Comparison of ENCODE assay signal across 8 mouse cellular contexts in genomic region chr4:98102625-98103336, GRCm38 (mm10).
DNase-seq lines count a peak whose midpoint lies in the region; ATAC-seq and TF ChIP-seq lines count a peak whose summit lies in the region.

No protein-coding gene starts in this region.

- peak overlapping the region; percentile 53 for H3K4me2 ChIP-seq in forebrain, embryonic 16.5 days (ENCODE audit: low read length)
- H3K4me2 ChIP-seq in limb, embryonic 13.5 days (replicated peaks): peak overlapping the region; percentile 35; the same call in 1 of the 2 replicates

- peak; percentile 77 for ATAC-seq in forebrain, embryonic 16.5 days
- no peak for ATAC-seq in limb, embryonic 13.5 days (ENCODE audit: low FRiP score, low read depth)
- no peak for ATAC-seq in monocyte, adult 5-6 weeks (replicated peaks; ENCODE audit: insufficient number of reproducible peaks, low FRiP score, low TSS enrichment, poor library complexity, severe bottlenecking)

- intact Hi-C loops in left cerebral cortex, adult 2 months (cut with DNase I): no loop called here
- intact Hi-C loops in left cerebral cortex, postnatal 4 days (cut with DNase I): loop anchor here (10.0 kb wide), 1 partner anchor 318 kb away; no protein-coding TSS in a partner anchor

- H3K4me1 ChIP-seq in forebrain, embryonic 16.5 days (replicated peaks; ENCODE audit: control insufficient read depth, insufficient read depth, low read length): peaks cover 47% of the 10 kb centered on the region
- peaks cover 93% of the 10 kb centered on the region for H3K4me1 ChIP-seq in limb, embryonic 13.5 days

- peak overlapping the region; percentile 47 for H3K4me3 ChIP-seq in left cerebral cortex, adult 2 months
- H3K4me3 ChIP-seq in forebrain, embryonic 16.5 days (replicated peaks; ENCODE audit: low read length): peak overlapping the region; percentile 39
- no peak overlapping the region for H3K4me3 ChIP-seq in limb, embryonic 13.5 days

- H3K9me3 ChIP-seq in forebrain, embryonic 16.5 days (ENCODE audit: control insufficient read depth, low read length): no peaks in the 10 kb centered on the region
- no peaks in the 10 kb centered on the region for H3K9me3 ChIP-seq in limb, embryonic 13.5 days

- H3K27me3 ChIP-seq in forebrain, embryonic 16.5 days (replicated peaks; ENCODE audit: control insufficient read depth, insufficient read depth, low read length): no peaks in the 10 kb centered on the region
- H3K27me3 ChIP-seq in limb, embryonic 13.5 days: no peaks in the 10 kb centered on the region

- peak overlapping the region; percentile 41 for H3K27ac ChIP-seq in left cerebral cortex, adult 2 months
- peak overlapping the region; percentile 85 for H3K27ac ChIP-seq in forebrain, embryonic 16.5 days (ENCODE audit: low read length)
- H3K27ac ChIP-seq in limb, embryonic 13.5 days: peak overlapping the region; percentile 44; the same call in 1 of the 2 replicates

- DNase-seq in left cerebral cortex, adult 2 months (ENCODE audit: extremely low spot score in 1 of 2, low spot score in 2 of 2): peak in 1 of 2 experiments; percentile 26
- DNase-seq in left cerebral cortex, postnatal 4 days: no peak
- peak; percentile 65 for DNase-seq in right cerebral cortex, postnatal 10 days (ENCODE audit: low spot score in 2 of 2)
- no peak for DNase-seq in yolk sac, embryonic 10.5 days (ENCODE audit: low spot score)
- DNase-seq in cerebellum, postnatal 36 days: no peak

- TF ChIP-seq CTCF in left cerebral cortex, adult 2 months (IDR thresholded peaks at IDR 0.05): no peak

- peak overlapping the region; percentile 50 for H3K9ac ChIP-seq in forebrain, embryonic 16.5 days (replicated peaks; ENCODE audit: low read depth, low read length)
- H3K9ac ChIP-seq in limb, embryonic 13.5 days: 0 out of 2 replicates have a peak overlapping the region, but pooled peaks have one; percentile 25

- WGBS in forebrain, embryonic 16.5 days: 26% methylated on average over 24 of the region's 24 CpGs
- WGBS in limb, embryonic 13.5 days: 43% methylated on average over 24 of the region's 24 CpGs

- H3K36me3 ChIP-seq in forebrain, embryonic 16.5 days (ENCODE audit: control insufficient read depth, insufficient read depth): no peaks in the 10 kb centered on the region
- peaks cover 2% of the 10 kb centered on the region for H3K36me3 ChIP-seq in limb, embryonic 13.5 days

Comparison
In these comparisons a context has a peak if more than half of its experiments do, and no peak if none do; other contexts are left out.
1. DNase-seq: peak in right cerebral cortex, postnatal 10 days (2 of 2); none in left cerebral cortex, postnatal 4 days (single experiment), yolk sac, embryonic 10.5 days (single experiment) and cerebellum, postnatal 36 days (0 of 2).
2. Peak in every context shown above with its lines, with median percentiles within 50 percentile points of each other: H3K27ac ChIP-seq.